Mouse (Mus musculus): ENCODE results near the gene Hs3st2. TPM values are rescaled to one million over a fixed set of nuclear protein-coding genes. Genes with fewer than 3 reads are reported as not detected.

Gene Hs3st2
- total RNA-seq, 4 experiments from 2014 or later: not detected

DNA sequence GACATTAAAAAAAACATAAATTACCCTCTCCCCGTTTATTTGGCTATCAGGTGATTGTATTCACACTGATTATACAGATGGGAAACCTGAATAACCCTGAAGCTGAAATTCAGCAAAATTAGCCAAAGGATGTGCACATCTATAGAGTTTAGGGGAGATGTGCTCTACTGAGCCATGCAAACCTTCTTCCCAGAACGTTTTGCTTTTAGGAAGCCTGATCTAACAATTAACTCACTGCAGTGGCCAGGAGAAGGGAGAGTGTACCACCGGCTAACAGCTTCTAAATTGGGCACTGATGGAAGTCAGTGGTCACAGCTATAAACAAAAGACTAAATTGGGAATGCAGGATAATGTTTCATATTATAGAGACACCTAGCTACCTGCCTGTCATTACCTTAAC, 66.4 kb downstream of the Hs3st2 start:
- DNase-seq (ENCODE audit: low spot score): no peak

DNA sequence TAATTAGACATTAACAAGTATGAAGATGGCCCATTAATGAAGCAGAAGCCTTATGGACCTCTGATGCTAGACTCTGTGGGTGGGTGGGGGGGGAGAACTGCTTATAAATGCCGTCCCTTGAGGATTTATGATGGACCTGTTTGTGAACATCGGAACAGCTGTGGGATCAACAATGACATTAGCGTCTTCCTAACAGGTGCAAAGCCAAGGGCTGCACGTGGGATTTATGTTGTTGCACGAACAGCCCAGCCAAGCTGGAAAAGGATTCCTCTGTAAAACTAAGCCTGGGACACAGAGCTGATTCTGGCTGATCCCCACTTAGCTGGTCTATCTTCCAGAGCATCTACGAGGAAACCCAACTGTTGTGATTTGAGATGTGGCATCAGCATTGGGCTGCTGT, 69.0 kb downstream of the Hs3st2 start:
- DNase-seq (ENCODE audit: low spot score): no peak

DNA sequence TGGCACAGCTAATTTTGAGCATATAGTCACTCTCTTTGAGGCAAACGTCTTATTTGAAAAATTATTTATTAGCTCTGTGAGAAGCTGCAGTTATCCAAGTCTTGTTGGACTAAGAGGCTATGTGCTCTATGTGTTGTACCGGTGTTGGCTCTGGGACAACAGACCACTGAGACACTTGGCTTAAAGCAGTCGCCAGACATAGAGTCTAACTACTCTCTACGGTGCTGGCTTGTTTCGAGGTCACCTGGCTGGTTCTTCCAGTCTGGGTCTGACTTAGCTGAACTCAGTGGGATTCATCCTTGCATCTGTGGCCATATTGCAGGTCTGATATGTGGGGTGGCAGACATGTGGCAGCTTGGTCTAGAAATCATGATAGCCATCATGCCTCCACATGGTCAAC, 72.8 kb downstream of the Hs3st2 start:
- DNase-seq (ENCODE audit: low spot score): no peak

DNA sequence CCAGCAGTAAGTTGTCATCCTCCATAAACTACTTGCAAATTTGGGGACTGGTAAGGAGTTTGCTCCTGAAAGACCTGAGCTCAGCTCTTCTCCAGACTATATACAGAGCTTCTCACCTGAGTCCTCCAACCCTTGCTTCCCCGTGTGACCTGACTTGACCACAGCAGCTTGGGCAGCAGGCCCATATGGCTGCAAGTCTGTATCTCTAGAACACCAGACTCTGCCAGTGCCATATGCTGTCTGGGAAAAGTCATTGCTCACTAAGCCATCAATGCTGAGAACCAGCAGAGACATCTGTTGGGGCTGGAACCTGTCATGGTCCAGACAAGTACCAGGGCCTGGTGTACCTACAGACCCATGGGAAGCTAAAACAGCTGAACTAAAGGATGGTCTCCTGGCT, 73.5 kb downstream of the Hs3st2 start:
- DNase-seq (ENCODE audit: low spot score): no peak

DNA sequence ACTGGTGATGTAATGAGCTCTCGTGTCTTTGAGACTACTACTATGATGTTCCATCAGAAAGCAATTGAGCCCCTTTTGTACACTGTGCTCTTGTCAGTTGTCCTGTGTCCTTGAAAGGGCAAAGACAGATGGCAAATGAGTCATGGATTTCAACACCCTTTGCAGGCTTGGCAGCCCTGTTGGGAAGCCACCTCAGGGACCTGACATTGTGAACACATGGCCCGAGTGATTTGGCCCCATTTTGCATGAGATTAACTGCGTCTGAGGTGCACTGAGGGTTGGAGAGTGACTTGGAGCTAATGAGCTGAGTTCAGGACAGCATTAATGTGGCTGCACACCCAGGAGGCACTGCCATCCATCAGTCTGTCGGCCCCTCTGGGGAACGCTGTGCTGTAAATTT, 74.7 kb downstream of the Hs3st2 start:
- DNase-seq (ENCODE audit: low spot score): no peak

DNA sequence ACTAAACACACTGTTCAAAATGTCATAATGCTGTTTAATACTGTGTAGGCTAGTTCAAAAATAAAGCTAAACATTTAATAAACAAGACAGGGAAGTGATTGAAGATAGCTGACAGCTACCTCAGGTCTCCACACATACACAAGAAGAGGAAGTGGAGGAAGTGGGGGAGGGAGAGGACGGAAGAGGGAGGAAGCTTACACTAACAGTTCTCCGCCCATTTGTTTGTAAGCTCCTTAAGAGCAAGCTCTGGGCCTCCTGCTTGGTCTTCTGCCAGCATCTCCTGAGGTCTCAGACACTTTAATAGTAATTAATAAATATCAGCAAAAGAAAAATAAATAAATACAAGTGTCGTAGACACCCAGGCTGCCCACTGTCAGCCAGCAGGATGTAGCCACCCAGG, 77.8 kb downstream of the Hs3st2 start:
- peak; percentile 58 for DNase-seq (ENCODE audit: low spot score)

DNA sequence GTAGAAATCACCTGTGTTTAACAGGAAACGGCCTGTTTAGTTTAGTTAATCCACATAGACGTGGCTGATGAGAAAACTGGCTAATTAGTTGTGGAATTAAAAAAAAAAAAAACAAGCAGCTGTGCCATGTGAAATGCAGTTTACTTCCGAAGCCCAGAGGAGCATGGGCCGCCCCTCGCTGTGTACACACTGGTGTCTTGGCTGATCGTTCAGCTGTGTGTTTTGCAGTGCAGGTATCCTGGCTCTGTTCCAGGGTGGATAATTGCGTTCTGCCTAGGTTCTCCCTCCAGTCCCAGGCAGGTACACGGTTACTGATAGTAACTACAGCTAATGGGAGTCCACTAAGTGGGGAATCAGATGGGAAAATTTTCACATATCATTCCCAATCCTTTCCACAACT, 86.6 kb downstream of the Hs3st2 start:
- no peak for DNase-seq (ENCODE audit: low spot score)

DNA sequence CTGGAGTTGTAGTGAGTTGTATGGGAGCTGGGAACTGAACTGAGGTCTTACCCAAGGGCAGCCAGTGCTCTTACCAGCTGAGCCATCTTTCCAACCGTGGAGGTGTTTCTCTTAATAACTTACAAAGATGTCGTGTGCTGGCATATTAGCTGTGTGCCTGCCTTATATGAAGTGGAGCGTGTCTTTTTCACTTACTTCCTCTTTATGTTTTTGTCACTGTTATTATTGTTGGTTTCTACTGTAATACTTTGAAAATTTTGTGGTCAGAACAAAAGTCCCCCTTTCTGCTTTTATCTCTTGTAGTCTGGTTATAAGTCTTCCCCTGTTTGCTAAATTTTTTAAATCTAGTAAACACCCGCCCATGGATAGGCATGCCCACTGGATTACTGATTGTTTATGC, 88.4 kb downstream of the Hs3st2 start:
- no peak for DNase-seq (ENCODE audit: low spot score)

DNA sequence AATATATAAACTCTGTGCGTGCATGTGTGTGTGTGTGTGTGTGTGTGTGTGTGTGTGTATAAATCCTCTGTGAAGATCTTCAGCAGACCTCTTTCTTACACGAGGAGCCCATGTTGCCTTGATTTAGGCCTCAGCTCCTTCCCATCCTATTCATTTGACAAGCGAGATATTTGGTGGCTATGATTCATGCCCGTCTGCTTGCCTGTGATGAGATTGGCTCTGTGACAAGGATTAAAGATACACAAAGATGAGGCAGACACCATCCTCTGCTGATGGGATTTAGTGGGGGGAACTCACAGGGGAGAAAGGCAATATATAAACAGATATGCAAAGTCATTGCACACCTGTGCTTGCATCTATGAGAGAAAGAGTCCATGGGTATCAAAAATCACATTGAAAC, 92.9 kb downstream of the Hs3st2 start:
- no peak for DNase-seq (ENCODE audit: low spot score)

DNA sequence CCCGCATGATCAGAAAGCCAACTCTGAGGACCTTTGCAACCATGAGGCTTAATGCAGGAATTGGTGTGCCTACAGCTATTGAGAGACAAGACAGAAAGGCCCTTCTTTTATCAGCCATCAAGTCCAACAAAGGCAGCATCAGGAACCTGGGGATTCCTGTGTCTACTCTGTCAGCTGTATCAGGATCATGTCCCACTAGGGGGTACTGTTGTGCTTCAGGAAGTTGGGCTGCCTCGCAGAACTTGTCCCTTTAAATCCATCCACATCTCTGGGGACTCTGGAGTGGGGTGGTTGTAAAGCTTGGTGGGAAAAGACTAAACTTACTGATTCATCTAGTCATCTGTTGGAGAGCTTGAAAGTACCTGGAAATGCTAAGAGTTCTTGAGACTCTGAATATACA, 93.6 kb downstream of the Hs3st2 start:
- DNase-seq (ENCODE audit: low spot score): no peak

DNA sequence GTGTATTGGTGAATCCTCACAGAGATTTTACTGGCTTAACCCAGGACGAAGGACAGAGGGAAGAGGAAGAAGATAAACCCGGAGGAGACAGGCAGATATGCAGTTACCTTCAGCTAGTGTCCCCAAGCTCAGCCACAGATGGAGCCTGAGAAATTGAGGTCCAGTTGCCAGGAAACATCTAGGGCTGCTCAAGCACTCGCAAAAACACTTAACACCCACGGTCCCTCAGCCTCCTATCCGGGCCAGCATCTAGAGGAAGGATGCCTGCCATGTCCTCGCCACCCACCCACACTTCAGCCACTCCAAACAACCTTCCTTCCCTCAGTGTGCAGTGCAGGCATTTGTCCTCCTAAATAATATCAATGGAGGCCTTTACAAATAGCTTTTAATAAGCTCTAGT, 95.6 kb downstream of the Hs3st2 start:
- DNase-seq (ENCODE audit: low spot score): no peak

DNA sequence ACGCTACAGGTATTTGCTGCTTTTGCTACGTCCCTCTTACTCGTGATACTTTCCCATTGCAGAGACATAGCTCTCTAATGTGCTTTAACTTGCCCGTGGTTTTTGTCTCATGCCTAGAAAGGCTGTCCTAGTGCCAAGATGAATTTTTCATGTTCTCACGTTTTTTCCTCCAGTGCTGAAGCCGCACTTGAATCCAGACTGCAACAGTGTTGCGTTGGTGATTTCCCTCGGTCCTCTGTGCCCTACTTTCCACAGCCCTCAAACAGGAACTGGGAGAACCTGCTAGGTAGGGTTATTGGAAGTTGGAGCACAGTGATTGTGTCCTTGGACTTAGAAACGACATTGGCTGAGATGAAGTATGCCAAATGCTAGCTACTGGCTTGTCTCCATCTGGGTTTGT, 97.7 kb downstream of the Hs3st2 start:
- no peak for DNase-seq (ENCODE audit: low spot score)

DNA sequence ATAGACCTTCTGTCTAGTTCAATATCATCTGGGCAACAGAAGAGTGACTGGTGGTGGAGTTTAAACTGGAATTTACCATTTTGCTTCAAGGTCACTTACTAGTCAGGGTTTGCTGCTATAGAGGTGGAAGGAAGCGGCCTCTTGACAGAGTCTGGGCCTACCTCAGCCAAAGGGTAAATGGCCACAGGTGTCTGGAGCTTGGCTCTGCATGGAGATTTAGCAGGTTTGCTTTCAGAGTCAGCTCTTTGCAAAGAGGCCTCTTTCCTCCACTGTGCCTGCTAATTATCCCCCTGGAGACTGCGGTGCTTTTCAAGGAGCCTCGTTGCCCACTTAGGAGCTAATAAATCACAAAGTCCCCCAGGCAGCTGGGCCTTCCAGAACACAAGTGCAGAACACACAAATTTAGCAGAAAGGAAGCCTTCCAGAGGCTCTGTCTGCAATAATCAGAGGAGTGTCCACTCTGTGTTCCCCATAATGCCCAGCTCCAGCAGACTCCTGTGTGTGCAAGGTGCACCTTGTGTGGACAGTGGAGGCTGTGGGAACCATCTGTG, 99.9 kb downstream of the Hs3st2 start:
- no peak for DNase-seq (ENCODE audit: low spot score)

DNA sequence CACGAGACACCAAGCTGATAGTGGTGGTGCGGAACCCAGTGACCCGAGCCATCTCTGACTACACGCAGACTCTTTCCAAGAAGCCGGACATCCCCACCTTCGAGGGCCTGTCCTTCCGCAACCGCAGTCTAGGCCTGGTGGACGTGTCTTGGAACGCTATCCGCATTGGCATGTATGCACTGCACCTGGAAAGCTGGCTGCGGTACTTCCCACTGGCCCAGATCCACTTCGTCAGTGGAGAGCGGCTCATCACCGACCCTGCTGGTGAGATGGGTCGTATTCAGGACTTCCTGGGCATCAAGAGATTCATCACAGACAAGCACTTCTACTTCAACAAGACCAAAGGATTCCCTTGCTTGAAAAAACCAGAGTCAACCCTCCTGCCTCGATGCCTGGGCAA, 108.9 kb downstream of the Hs3st2 start:
- no peak for DNase-seq (ENCODE audit: low spot score)

DNA sequence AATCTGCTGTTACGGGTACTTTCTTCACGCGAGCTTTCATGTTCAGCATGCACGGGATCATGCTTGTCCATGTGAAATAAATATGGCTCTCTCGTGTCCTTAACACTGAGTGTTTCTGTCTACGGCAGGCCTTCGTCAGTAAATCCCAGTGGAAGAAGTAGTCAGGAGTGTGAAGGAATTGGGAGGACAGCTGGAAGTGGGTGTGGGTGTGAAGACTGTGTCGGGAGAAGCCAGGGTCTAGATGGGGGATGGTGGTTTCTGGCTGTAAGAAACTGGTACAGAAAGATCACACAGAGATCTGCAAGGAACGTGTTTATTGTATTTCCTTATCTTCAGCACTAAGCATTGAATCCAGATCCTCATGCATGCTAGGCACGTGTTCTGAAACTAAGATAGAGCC, 110.0 kb downstream of the Hs3st2 start:
- no peak for DNase-seq (ENCODE audit: low spot score)

DNA sequence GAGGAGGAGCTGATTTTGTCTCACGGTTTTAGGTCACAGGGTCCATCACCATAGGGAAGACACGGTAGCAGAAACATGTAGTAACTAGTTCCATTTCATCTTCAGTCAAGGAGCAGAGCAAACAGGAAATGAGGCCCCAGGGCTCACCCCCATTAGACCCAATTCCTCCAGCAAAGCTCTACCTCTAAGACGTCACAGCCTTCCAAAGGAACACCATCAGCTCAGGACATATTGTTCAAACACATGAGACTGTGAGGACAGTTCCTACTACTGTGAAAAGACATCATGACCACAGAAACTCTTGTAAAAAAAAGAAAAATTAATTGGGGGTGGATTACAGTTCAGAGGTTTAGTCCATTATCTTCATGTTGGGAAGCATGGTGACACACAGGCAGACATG, 125.1 kb downstream of the Hs3st2 start:
- DNase-seq (ENCODE audit: low spot score): no peak

DNA sequence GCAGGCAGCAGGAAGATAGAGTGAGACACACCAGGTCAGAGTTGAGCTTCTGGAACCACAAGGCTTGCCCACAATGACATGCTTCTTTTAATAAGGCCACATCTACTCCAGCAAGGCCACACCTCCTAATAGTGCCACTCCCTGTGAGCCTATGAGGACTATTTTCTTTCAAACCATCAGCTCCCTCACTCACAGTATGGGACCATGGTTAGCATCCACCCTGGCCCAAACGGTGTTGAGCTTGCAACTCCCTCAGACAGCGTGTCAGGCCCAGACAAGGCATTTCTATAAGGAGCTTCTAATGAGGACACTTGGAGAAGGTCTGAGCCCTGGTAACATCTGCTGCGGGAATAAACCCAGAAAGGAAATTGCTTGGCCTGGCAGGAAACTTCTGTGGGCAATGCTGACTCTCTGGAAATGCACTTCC, 125.5 kb downstream of the Hs3st2 start:
- DNase-seq (ENCODE audit: low spot score): peak; percentile 16

DNA sequence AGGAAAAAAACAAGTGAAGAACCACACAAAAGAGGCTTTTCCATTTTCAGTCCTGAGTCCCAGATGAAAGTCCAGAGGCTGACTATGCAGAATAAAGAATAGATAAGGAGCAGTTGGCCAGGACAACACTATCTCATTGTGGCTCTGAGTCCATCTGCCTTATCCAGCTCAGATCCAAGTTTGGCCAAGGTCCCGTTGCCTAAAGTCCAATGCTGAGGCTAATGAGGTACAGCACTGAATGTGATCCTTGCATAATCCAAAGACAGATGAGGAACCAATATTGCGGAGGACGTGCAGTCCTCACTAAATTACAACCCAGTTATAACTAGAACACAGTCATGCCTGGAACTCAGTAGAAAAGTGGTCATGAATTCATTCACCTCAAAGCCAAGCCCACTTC, 130.5 kb downstream of the Hs3st2 start:
- DNase-seq (ENCODE audit: low spot score): no peak

DNA sequence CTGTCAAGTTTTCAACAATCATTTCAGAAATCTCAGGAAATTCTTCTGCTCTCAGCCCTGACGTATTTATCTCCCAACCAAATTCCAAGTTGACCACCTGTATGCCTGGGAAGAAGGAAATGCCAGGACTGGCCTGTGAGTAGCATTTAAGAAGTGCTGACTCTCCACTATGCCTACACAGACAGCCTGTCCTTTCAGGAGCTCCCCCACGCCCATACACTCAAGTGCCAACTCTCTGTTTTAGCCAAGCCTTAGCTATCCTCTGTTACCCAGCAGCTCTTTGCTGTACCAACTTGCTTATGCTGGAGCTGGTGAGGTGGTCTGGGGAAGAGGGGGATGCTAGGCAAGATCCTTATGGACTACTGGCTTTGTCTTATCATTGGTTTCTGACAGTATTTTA, 137.4 kb downstream of the Hs3st2 start:
- no peak for DNase-seq (ENCODE audit: low spot score)

DNA sequence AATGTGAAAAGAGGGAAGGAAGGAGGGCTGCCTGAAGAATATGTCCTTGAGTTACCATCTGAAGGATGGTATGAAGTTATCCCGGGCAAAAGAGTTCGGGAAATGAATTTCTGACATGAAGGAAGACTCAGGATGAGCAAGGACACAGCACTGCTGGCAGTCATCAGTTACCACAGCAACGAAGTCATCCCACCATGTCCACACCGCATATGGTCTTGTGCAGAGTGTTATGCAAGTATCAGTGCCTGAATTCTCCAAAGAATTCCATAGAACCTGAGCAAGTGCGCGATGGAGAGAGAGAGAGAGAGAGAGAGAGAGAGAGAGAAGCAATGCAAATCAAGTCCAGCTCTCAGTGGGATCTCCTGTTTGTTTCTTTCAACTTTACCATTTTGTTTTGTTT, 142.0 kb downstream of the Hs3st2 start:
- no peak for DNase-seq (ENCODE audit: low spot score)

DNA sequence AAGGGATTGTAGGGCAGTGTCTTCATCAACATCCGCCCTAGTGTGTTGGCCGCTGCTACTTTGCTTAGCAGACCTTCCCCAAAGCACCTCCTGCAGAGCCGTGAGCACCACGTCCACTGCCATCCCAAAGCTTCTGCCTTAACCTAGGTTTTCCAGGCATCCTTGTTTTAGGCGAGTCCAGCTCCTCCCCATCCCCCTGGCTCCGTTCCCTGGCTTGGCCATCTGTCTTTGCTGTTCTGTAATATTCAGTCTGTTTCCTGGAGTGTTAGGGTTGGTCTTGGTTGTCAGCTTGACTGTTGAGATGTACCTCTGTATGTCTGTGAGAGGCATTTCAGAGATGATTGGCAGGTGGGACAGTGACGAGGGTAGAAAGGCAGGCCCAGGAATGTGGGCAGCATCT, 142.7 kb downstream of the Hs3st2 start:
- DNase-seq (ENCODE audit: low spot score): no peak

DNA sequence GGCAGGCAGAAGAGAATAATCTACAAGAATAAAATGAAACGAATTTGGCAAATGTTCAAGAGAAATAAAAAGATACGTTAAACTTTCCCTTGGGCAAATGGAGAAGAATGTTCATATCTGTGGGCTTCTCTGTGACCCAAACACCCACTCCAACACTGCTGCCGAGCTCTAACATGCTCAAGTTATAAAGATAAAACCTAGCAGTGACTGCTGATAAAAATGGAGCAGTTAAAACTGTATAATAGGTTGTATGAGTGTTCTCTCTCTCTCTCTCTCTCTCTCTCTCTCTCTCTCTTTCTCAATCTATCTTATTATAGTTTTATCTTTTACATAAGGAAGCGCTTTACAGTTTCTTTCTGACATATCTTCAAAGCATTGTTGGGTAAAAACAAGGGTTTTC, 144.3 kb downstream of the Hs3st2 start:
- DNase-seq (ENCODE audit: low spot score): no peak

DNA sequence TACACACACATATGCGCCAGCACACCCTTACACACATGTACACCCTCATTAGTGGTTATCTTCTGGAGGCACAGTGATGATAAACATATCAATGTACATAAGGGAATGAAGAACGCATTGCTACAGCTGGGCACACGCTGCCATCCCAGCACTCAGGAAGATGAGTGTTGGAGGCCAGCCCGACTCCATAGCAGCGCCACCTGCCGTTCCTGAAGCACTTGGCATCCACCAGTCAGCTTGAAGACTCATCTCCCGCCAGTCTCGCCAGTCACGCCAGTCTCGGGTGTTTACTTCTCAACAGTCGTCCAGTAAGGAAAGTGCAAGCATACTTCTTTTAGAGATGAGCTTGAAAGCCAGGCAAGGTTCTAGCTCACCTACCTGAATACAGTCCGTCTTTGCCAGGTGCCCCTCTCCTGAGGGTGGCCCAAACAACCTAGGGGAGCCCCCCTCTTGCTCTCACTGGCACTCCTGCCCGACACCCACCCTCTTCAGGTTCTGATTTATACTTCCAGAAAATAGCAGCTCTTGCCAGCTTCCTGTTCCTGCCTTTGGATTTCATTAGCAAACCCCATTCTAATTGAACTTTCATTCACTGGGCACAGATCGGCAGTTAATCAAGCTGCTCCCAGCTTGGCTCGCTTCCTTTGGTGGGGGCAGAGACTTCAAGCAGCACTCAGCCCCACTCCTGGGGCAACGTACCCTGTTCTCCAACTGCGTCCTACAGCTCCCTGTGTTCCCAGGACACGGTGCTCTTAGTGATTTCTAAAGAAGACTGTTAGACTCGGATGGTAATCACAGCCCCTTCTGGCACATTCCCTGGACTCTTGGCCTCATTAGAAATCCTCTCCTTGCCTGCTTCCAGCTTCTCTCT, 148.0 kb downstream of the Hs3st2 start:
- DNase-seq (ENCODE audit: low spot score): no peak

DNA sequence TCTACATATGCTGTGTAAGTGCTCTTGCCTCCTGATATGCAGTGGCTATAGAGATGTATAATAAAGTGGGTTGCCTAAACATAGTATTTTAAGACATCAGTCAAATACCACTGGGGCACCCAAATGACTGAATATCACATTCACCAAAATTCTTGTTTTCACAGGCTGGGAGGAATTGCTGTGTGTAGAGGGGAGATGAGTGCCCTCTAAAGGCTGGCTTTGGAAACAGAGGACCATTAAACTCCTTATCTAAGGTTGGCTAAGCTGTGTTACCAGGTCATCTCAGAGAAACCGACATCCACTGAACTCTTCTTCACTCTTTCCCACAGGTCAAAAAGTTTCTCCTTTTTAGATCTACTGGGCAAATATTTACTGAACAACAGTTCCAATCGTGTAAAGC, 150.8 kb downstream of the Hs3st2 start:
- no peak for DNase-seq (ENCODE audit: low spot score)

Data from heart, adult 8-10 months (tissue).